Mouse (Mus musculus) heart, embryonic 14.5 days (tissue): ENCODE results near the gene Asgr2. TPM values are rescaled to one million over a fixed set of nuclear protein-coding genes. Genes with fewer than 3 reads are reported as not detected.

ENCODE experiments used
- ATAC-seq: fragments of 200-750 bp; cut with Nextera tagmentation; 2 replicates; pipeline ENCODE4 v1.8.0; 2017; ENCODE audit warnings: low read depth, moderate TSS enrichment; ENCODE audit not compliant: insufficient number of reproducible peaks, insufficient read depth, low FRiP score
- H3K27ac ChIP-seq, 2 experiments: fragments of 200-500 bp in 1 of 2; fragments of 300-500 bp in 1 of 2; sonication (generic) in 1 of 2; replicated peaks in 1 of 2; 2 replicates each; pipeline ENCODE4 v1.5.1; 2012 to 2014; ENCODE audit warnings: low read depth in 2 of 2, low read length in 2 of 2, control low read depth in 1 of 2, mild to moderate bottlenecking in 1 of 2, mixed read lengths in 1 of 2; ENCODE audit not compliant: control insufficient read depth in 1 of 2, insufficient read depth in 1 of 2
- H3K27me3 ChIP-seq: fragments of 300-500 bp; sonication (generic); 2 replicates; pipeline ENCODE4 v1.6.1; 2014; ENCODE audit warnings: mild to moderate bottlenecking, low read length, control low read depth; ENCODE audit not compliant: control insufficient read depth, insufficient read depth
- H3K36me3 ChIP-seq: fragments of 300-500 bp; sonication (generic); 2 replicates; pipeline ENCODE4 v1.6.1; 2014; ENCODE audit warnings: mild to moderate bottlenecking, control low read depth, low read length, mixed read lengths; ENCODE audit not compliant: control insufficient read depth, insufficient read depth
- H3K4me1 ChIP-seq, 2 experiments: fragments of 200-500 bp in 1 of 2; fragments of 300-500 bp in 1 of 2; sonication (generic) in 1 of 2; 2 replicates each; pipeline ENCODE4 v1.6.1; 2012 to 2014; ENCODE audit warnings: low read length in 2 of 2, control low read depth in 1 of 2, mixed read lengths in 1 of 2; ENCODE audit not compliant: control insufficient read depth in 2 of 2, insufficient read depth in 2 of 2
- H3K4me2 ChIP-seq: fragments of 300-500 bp; sonication (generic); 2 replicates; pipeline ENCODE4 v1.6.1; 2014; ENCODE audit warnings: mild to moderate bottlenecking, low read length
- H3K4me3 ChIP-seq, 2 experiments: fragments of 200-500 bp in 1 of 2; fragments of 300-500 bp in 1 of 2; sonication (generic) in 1 of 2; 2 replicates each; pipeline ENCODE4 v1.5.1; 2012 to 2014; ENCODE audit warnings: low read length in 2 of 2, mild to moderate bottlenecking in 2 of 2, control low read depth in 1 of 2, low read depth in 1 of 2, moderate library complexity in 1 of 2; ENCODE audit not compliant: control insufficient read depth in 1 of 2, insufficient read depth in 1 of 2
- H3K9ac ChIP-seq: fragments of 300-500 bp; sonication (generic); 2 replicates; pipeline ENCODE4 v1.6.1; 2014; ENCODE audit warnings: mild to moderate bottlenecking, low read length
- H3K9me3 ChIP-seq: fragments of 300-500 bp; sonication (generic); 2 replicates; pipeline ENCODE4 v1.6.1; 2016; ENCODE audit warnings: low read length, control low read depth; ENCODE audit not compliant: control insufficient read depth
- WGBS: fragments of 180-500 bp; shearing (Covaris S2); extraction: QIAGEN DNeasy Blood & Tissue Kit; methylation state at CpG from one replicate; pipeline ENCODE4 v1.1.7; 2014; 5-methylcytosine and 5-hydroxymethylcytosine counted together
- polyA plus RNA-seq: library from polyadenylated mRNA; unstranded; fragments of >200 nt; fragmentation: Nextera tagmentation; extraction: Ambion mirVana; gene quantifications from 2 replicates; pipeline ENCODE4 v1.2.1, GENCODE M21; 2014

Asgr2 gene
- polyA plus RNA-seq, 1 experiment from 2014 or later = not detected

GRCm38 (mm10) chr11:70097396-70097795, 5.0 kb downstream of the Asgr2 start:
- Histone ChIP-seq H3K9ac (no peak overlapping the region), H3K36me3 (no peaks in the 10 kb centered on the region), H3K4me3 (no peak overlapping the region), H3K27me3 (no peaks in the 10 kb centered on the region), H3K27ac (no peak overlapping the region), H3K4me1 (no peaks in the 10 kb centered on the region), H3K4me2 (no peak overlapping the region), H3K9me3 (no peaks in the 10 kb centered on the region)
- ATAC-seq = no peak
- 73% methylated on average over 11 of the region's 11 CpGs for WGBS

GRCm38 (mm10) chr11:70099102-70099501, 6.7 kb downstream of the Asgr2 start:
- H3K27me3 ChIP-seq = no peaks in the 10 kb centered on the region
- no peaks in the 10 kb centered on the region for H3K9me3 ChIP-seq
- no peak overlapping the region for H3K9ac ChIP-seq
- no peak overlapping the region for H3K27ac ChIP-seq
- no peaks in the 10 kb centered on the region for H3K4me1 ChIP-seq
- 82% methylated on average over 2 of the region's 2 CpGs for WGBS
- H3K4me3 ChIP-seq = no peak overlapping the region
- no peak overlapping the region for H3K4me2 ChIP-seq
- ATAC-seq = no peak
- H3K36me3 ChIP-seq = no peaks in the 10 kb centered on the region

GRCm38 (mm10) chr11:70099809-70100208, 7.4 kb downstream of the Asgr2 start:
- Histone ChIP-seq H3K4me2 (no peak overlapping the region), H3K4me3 (no peak overlapping the region), H3K27ac (no peak overlapping the region), H3K36me3 (no peaks in the 10 kb centered on the region), H3K9me3 (no peaks in the 10 kb centered on the region), H3K4me1 (no peaks in the 10 kb centered on the region), H3K27me3 (no peaks in the 10 kb centered on the region), H3K9ac (no peak overlapping the region)
- ATAC-seq = no peak
- WGBS = 76% methylated on average over 2 of the region's 2 CpGs

- no peak for ATAC-seq
- H3K36me3 ChIP-seq = no peaks in the 10 kb centered on the region
- no peak overlapping the region for H3K9ac ChIP-seq
- H3K4me3 ChIP-seq = no peak overlapping the region
- H3K4me2 ChIP-seq = no peak overlapping the region
- no peaks in the 10 kb centered on the region for H3K9me3 ChIP-seq
- 77% methylated on average over 14 of the region's 14 CpGs for WGBS
- H3K4me1 ChIP-seq = no peaks in the 10 kb centered on the region
- H3K27ac ChIP-seq = no peak overlapping the region
- H3K27me3 ChIP-seq = no peaks in the 10 kb centered on the region
These were observed 11.4 kb downstream of the Asgr2 start for GRCm38 (mm10) chr11:70103701-70104315.

DNA sequence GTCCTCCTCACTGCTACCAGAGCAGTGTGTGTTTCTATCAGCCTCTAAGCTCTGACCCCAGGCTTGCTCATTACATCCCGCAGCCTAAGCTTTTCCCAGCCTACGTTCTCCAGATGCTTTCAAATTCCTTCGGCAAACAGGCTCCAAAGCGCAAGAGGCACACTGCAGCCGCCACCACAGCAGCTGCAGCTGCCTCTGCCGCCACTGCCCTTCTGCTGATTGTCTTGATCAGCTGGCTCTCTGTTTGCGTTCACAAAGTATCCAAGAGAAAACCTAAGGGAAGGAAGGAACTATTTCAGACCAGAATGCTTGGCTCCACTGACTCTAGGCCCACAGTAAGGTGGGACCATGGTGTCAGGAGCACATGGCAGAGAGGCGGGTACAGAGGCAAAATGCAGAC, 14.6 kb downstream of the Asgr2 start:
- H3K27me3 ChIP-seq = no peaks in the 10 kb centered on the region
- no peak overlapping the region for H3K4me3 ChIP-seq
- H3K27ac ChIP-seq = no peak overlapping the region
- 46% methylated on average over 8 of the region's 8 CpGs for WGBS
- H3K9ac ChIP-seq = no peak overlapping the region
- H3K36me3 ChIP-seq = no peaks in the 10 kb centered on the region
- H3K4me1 ChIP-seq = no peaks in the 10 kb centered on the region
- no peaks in the 10 kb centered on the region for H3K9me3 ChIP-seq
- no peak for ATAC-seq
- no peak overlapping the region for H3K4me2 ChIP-seq

DNA sequence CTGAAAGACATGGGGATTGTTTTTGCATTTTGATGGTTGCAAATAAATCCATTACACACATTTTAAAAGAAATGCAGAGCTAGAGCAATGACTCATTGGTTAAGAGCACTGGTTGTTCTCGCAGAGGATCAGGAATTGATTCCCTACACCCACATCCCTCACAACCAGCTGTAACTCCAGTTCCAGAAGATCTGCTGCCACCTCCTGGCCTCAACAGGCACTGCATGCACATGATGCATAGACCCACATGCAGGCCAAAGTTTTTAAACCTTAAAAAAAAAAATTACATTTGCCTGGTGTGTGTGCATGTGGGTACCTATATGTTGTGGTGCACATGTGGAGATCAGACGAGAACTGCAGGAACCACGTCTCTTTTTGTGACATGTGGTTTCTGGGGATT, 17.7 kb downstream of the Asgr2 start:
- no peaks in the 10 kb centered on the region for H3K9me3 ChIP-seq
- H3K4me3 ChIP-seq = no peak overlapping the region
- H3K4me2 ChIP-seq = no peak overlapping the region
- no peaks in the 10 kb centered on the region for H3K27me3 ChIP-seq
- H3K36me3 ChIP-seq = no peaks in the 10 kb centered on the region
- ATAC-seq = no peak
- peaks cover 0 to 2% of the 10 kb centered on the region in 2 experiments; a peak in 1 of 4 replicates for H3K4me1 ChIP-seq
- no peak overlapping the region for H3K9ac ChIP-seq
- 61% methylated on average over 3 of the region's 3 CpGs for WGBS
- H3K27ac ChIP-seq = no peak overlapping the region

GRCm38 (mm10) chr11:70114562-70114961, 22.1 kb downstream of the Asgr2 start:
- peaks cover 0 to 2% of the 10 kb centered on the region in 2 experiments; a peak in 1 of 4 replicates for H3K4me1 ChIP-seq
- ATAC-seq = no peak

GRCm38 (mm10) chr11:70115901-70116300, 23.5 kb downstream of the Asgr2 start:
- Histone ChIP-seq H3K9ac (no peak overlapping the region), H3K4me1 (peaks cover 0 to 2% of the 10 kb centered on the region in 2 experiments; a peak in 1 of 4 replicates), H3K36me3 (no peaks in the 10 kb centered on the region), H3K4me2 (no peak overlapping the region), H3K27ac (no peak overlapping the region), H3K27me3 (no peaks in the 10 kb centered on the region), H3K4me3 (no peak overlapping the region), H3K9me3 (peaks cover 10% of the 10 kb centered on the region; the same call in 1 of the 2 replicates)
- WGBS = 82% methylated on average over 3 of the region's 3 CpGs
- no peak for ATAC-seq

More at GRCm38 (mm10) chr11:70114562-70114961, 22.1 kb downstream of the Asgr2 start:
- H3K4me2 ChIP-seq = no peak overlapping the region
- no peak overlapping the region for H3K4me3 ChIP-seq
- H3K9me3 ChIP-seq = peaks cover 2% of the 10 kb centered on the region; the same call in 1 of the 2 replicates
- no peak overlapping the region for H3K27ac ChIP-seq
- 43% methylated on average over 4 of the region's 4 CpGs for WGBS
- H3K27me3 ChIP-seq = no peaks in the 10 kb centered on the region
- no peaks in the 10 kb centered on the region for H3K36me3 ChIP-seq
- H3K9ac ChIP-seq = no peak overlapping the region
